Mouse (Mus musculus) limb, embryonic 15.5 days (tissue): ENCODE measurements around the gene Tmie. TPM values are rescaled to one million over a fixed set of nuclear protein-coding genes. Genes with fewer than 3 reads are reported as not detected.

ENCODE experiments used
- ATAC-seq: fragments of 200-750 bp; cut with Nextera tagmentation; 2 replicates; pipeline ENCODE4 v1.8.0; 2017; ENCODE audit warnings: low read depth, moderate TSS enrichment; ENCODE audit not compliant: insufficient number of reproducible peaks, low FRiP score, low TSS enrichment
- H3K27ac ChIP-seq: fragments of 300-500 bp; sonication (generic); 2 replicates; pipeline ENCODE4 v1.5.1; 2015; ENCODE audit warnings: moderate library complexity, mild to moderate bottlenecking, inconsistent platforms
- H3K27me3 ChIP-seq: fragments of 300-500 bp; sonication (generic); 2 replicates; pipeline ENCODE4 v1.6.1; 2015; ENCODE audit warnings: inconsistent platforms
- H3K36me3 ChIP-seq: fragments of 300-500 bp; sonication (generic); 2 replicates; pipeline ENCODE4 v1.6.1; 2015; ENCODE audit warnings: inconsistent platforms
- H3K4me1 ChIP-seq: fragments of 300-500 bp; sonication (generic); 2 replicates; pipeline ENCODE4 v1.6.1; 2015; ENCODE audit warnings: inconsistent platforms
- H3K4me2 ChIP-seq: fragments of 300-500 bp; sonication (generic); 2 replicates; pipeline ENCODE4 v1.6.1; 2015; ENCODE audit warnings: mild to moderate bottlenecking, inconsistent platforms
- H3K4me3 ChIP-seq: fragments of 300-500 bp; sonication (generic); 2 replicates; pipeline ENCODE4 v1.5.1; 2015; ENCODE audit warnings: mild to moderate bottlenecking, inconsistent platforms
- H3K9ac ChIP-seq: fragments of 300-500 bp; sonication (generic); 2 replicates; pipeline ENCODE4 v1.6.1; 2015; ENCODE audit warnings: inconsistent platforms
- H3K9me3 ChIP-seq: fragments of 300-500 bp; sonication (generic); 2 replicates; pipeline ENCODE4 v1.6.1; 2016; ENCODE audit warnings: inconsistent platforms
- WGBS: fragments of 180-500 bp; shearing (Covaris S2); methylation state at CpG from one replicate; pipeline ENCODE4 v1.1.7; 2015; 5-methylcytosine and 5-hydroxymethylcytosine counted together
- polyA plus RNA-seq: library from polyadenylated mRNA; unstranded; fragments of >200 nt; fragmentation: Nextera tagmentation; extraction: Ambion mirVana; gene quantifications from 2 replicates; pipeline ENCODE4 v1.2.1, GENCODE M21; 2015

Tmie gene
- polyA plus RNA-seq, 1 experiment from 2014 or later = 0.93 TPM

DNA sequence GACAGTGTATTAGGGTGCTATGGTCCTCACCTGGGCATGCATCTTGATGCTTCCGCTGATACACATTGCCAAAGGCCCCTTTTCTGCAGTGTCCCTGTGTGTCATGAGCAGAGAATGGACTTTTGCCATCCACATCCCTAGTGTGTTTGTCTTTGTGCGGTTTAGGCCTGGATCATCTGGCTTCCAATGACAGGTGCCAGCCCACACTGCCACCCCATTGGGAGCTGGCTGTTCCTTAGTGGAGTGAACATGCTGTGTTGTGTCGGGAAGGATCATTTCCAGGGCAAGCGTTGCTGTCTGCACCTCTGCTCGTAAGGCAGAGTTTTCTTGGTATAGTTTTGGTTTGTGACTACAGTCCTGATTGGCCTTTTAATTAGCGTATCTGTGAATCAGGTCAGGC is 21.3 kb upstream of the Tmie start:
- no peak overlapping the region for H3K4me3 ChIP-seq

GRCm38 (mm10) chr9:110899451-110900008 is 19.6 kb upstream of the Tmie start:
- WGBS = 52% methylated on average over 10 of the region's 10 CpGs

More for the DNA sequence above, 21.3 kb upstream of the Tmie start:
- no peaks in the 10 kb centered on the region for H3K9me3 ChIP-seq
- no peak overlapping the region for H3K4me2 ChIP-seq
- ATAC-seq = no peak
- no peak overlapping the region for H3K9ac ChIP-seq
- H3K27ac ChIP-seq = no peak overlapping the region
- no peaks in the 10 kb centered on the region for H3K27me3 ChIP-seq
- 83% methylated on average over 6 of the region's 6 CpGs for WGBS
- H3K36me3 ChIP-seq = no peaks in the 10 kb centered on the region
- peaks cover 5% of the 10 kb centered on the region; the same call in 1 of the 2 replicates for H3K4me1 ChIP-seq

GRCm38 (mm10) chr9:110896595-110896994 is 16.7 kb upstream of the Tmie start:
- Histone ChIP-seq H3K27ac (no peak overlapping the region), H3K4me1 (peaks cover 11% of the 10 kb centered on the region), H3K4me3 (no peak overlapping the region), H3K4me2 (peak overlapping the region; percentile 15), H3K9me3 (no peaks in the 10 kb centered on the region), H3K27me3 (0 out of 2 replicates have a peak, but pooled peaks cover 4% of the 10 kb centered on the region), H3K36me3 (no peaks in the 10 kb centered on the region), H3K9ac (no peak overlapping the region)
- ATAC-seq = no peak
- WGBS = 10% methylated on average over 6 of the region's 6 CpGs

More at GRCm38 (mm10) chr9:110899451-110900008, 19.6 kb upstream of the Tmie start:
- Histone ChIP-seq H3K4me3 (no peak overlapping the region), H3K4me2 (no peak overlapping the region), H3K9me3 (no peaks in the 10 kb centered on the region), H3K27me3 (no peaks in the 10 kb centered on the region), H3K4me1 (peaks cover 11% of the 10 kb centered on the region), H3K36me3 (no peaks in the 10 kb centered on the region), H3K27ac (no peak overlapping the region), H3K9ac (no peak overlapping the region)
- ATAC-seq = no peak

DNA sequence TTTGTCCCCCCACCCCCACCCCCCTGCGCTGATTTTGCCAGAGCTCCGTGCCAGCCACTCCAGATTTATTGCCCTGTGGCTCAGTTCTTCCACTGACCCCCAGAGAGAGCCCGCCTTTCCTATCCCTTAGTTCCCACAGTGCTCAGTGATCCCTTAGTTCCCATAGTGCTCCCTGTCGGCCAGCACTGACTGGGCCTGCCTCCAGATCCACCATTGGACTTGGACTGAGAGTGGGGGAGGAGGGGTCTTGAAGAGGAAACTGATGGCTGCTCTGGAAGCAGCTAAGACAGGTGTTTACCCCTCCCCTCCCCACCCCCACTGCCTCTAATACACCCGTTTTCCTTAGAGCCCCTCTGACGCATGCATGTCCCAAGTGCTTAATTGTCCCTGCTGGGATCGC is 16.1 kb upstream of the Tmie start:
- Histone ChIP-seq H3K36me3 (no peaks in the 10 kb centered on the region), H3K27ac (no peak overlapping the region), H3K4me1 (peaks cover 11% of the 10 kb centered on the region), H3K27me3 (0 out of 2 replicates have a peak, but pooled peaks cover 4% of the 10 kb centered on the region), H3K4me2 (peak overlapping the region; percentile 15; the same call in 1 of the 2 replicates), H3K9me3 (no peaks in the 10 kb centered on the region), H3K9ac (no peak overlapping the region), H3K4me3 (no peak overlapping the region)
- 10% methylated on average over 7 of the region's 7 CpGs for WGBS
- no peak for ATAC-seq

DNA sequence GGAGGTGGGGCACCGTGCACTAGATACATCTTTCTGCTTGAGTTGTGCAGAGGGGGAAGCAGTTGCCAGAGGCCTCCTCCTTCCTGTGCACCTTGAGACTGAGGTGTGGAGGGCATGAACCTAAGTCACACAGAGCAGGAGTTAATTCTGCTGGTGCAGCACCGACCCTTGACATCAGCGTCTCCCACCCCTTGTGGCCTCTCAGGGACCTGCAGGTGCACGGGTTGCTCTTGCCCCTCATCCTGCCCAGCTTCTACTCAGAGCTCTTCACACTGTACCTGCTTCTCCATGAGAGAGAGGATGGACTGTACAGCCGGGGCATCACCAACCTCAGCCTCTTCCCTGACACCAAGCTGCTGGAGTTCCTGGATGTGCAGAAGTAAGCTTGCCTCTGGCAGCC is 15.6 kb upstream of the Tmie start:
- H3K4me1 ChIP-seq = peaks cover 11% of the 10 kb centered on the region
- H3K36me3 ChIP-seq = no peaks in the 10 kb centered on the region
- ATAC-seq = no peak
- no peak overlapping the region for H3K27ac ChIP-seq
- WGBS = 46% methylated on average over 5 of the region's 5 CpGs
- no peak overlapping the region for H3K9ac ChIP-seq
- no peaks in the 10 kb centered on the region for H3K9me3 ChIP-seq
- H3K4me3 ChIP-seq = no peak overlapping the region
- H3K27me3 ChIP-seq = 0 out of 2 replicates have a peak, but pooled peaks cover 4% of the 10 kb centered on the region
- no peak overlapping the region for H3K4me2 ChIP-seq

DNA sequence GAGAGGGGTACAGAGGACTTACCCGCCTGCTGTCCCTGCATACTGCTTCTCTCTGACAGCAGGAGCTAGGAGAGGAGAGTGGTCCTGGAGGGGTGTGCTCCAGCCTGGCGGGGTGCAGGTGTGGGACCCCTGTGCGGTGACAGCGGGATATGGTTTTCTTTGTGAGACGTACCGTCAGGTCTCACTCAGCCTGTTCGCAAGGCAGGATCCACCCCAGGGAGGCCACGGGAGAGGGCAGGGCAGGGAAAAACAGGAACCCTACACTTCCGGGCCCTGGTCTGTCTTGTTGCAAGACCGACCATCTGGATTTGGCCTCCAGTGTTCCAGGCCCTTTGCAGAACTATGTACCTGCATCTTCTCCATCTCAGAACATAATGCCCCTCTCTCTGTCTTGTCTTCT is 13.5 kb upstream of the Tmie start:
- Histone ChIP-seq H3K9me3 (no peaks in the 10 kb centered on the region), H3K4me1 (peaks cover 11% of the 10 kb centered on the region), H3K27ac (no peak overlapping the region), H3K4me3 (no peak overlapping the region), H3K4me2 (no peak overlapping the region), H3K36me3 (no peaks in the 10 kb centered on the region), H3K27me3 (0 out of 2 replicates have a peak, but pooled peaks cover 4% of the 10 kb centered on the region), H3K9ac (no peak overlapping the region)
- 67% methylated on average over 10 of the region's 10 CpGs for WGBS
- no peak for ATAC-seq

DNA sequence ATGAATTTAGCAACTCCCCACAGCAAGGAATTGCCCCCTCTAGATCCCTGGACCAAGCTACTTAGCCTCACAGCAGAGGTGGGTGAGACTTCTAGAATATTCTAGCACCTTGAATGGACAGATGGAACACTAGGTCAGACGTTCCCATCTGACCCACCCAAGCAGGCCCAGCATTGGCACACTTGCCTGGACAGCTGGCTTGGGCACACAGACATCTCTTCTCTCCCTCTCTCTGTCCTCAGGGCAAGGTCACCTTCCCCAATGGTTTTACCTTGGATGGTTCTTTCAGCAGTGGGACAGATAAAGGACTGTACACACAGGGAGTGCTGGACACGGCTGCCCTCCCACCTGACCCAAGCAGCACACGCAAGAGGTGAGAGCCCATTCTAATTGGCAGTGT is 12.6 kb upstream of the Tmie start:
- Histone ChIP-seq H3K27ac (no peak overlapping the region), H3K9me3 (no peaks in the 10 kb centered on the region), H3K4me3 (no peak overlapping the region), H3K4me2 (no peak overlapping the region), H3K36me3 (no peaks in the 10 kb centered on the region), H3K9ac (no peak overlapping the region), H3K27me3 (0 out of 2 replicates have a peak, but pooled peaks cover 4% of the 10 kb centered on the region), H3K4me1 (peaks cover 11% of the 10 kb centered on the region)
- ATAC-seq = no peak
- 87% methylated on average over 3 of the region's 3 CpGs for WGBS

- whole genome bisulfite sequencing = 78% methylated on average over 12 of the region's 12 CpGs
- Histone ChIP-seq H3K4me2 (no peak overlapping the region), H3K9ac (no peak overlapping the region), H3K4me3 (no peak overlapping the region), H3K4me1 (peaks cover 7% of the 10 kb centered on the region), H3K27ac (no peak overlapping the region), H3K36me3 (no peaks in the 10 kb centered on the region), H3K27me3 (0 out of 2 replicates have a peak, but pooled peaks cover 4% of the 10 kb centered on the region), H3K9me3 (no peaks in the 10 kb centered on the region)
- no peak for ATAC-seq
These were observed 11.3 kb upstream of the Tmie start for GRCm38 (mm10) chr9:110891077-110891828.

DNA sequence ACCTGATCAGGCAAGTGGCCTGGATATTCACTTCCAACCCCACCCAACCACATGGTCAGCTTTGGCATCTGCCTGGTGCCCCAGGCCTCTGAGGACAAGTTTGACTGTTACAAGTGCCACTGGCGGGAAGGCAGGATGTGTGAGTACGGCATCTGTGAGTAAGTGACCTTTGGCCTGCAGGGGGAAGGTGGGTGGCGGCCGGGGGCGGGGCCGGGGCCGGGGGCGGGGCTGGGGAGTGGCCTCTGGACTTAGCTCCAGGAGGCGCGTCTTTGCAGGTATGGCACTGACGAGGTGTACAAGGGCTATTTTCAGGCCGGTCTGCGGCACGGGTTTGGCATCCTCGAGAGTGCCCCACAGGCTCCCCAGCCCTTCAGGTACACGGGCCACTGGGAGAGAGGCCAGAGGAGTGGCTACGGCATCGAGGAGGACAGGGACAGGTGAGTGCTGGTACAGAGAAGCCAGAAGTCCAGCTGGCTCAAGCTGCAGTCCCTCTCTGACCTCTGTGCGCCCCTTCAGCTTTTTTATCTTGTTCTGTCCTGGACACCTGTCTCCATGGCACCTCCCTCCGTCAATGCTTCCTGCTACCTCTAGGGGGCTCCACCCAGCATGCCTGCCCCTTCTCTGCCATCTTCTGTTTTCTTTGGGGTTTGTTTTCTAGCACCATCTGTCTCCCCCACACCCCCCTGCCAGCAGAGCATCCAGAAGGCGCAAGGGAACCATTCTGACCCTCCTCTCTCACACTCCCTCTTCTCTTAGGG is 10.3 kb upstream of the Tmie start:
- H3K27ac ChIP-seq = no peak overlapping the region
- ATAC-seq = no peak
- H3K9me3 ChIP-seq = no peaks in the 10 kb centered on the region
- H3K4me3 ChIP-seq = no peak overlapping the region
- 12% methylated on average over 21 of the region's 21 CpGs for WGBS
- no peak overlapping the region for H3K9ac ChIP-seq
- H3K4me2 ChIP-seq = no peak overlapping the region
- no peaks in the 10 kb centered on the region for H3K4me1 ChIP-seq
- H3K36me3 ChIP-seq = no peaks in the 10 kb centered on the region
- H3K27me3 ChIP-seq = 0 out of 2 replicates have a peak, but pooled peaks cover 4% of the 10 kb centered on the region

DNA sequence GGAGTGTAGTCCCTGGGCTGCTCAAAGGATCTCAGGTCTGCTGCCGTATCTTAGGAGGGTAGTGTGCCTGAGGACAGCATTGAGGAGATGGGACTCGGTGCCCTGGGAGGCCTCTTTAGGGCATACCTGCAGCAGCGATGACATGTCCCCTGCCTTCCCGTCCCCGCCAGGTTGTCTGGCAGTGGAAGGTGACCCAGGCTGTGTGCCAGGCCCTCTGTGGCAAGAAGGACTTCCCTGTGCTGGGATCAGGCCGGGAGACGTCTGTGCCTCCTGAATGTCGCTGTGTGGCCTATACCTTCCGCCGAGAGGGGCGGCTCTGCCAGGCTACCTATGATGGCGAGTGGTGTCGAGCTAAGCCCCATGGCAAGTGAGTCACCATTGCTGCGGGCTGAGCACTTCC is 9.0 kb upstream of the Tmie start:
- WGBS = 84% methylated on average over 14 of the region's 14 CpGs
- H3K4me3 ChIP-seq = no peak overlapping the region
- H3K27ac ChIP-seq = no peak overlapping the region
- no peak overlapping the region for H3K9ac ChIP-seq
- no peaks in the 10 kb centered on the region for H3K36me3 ChIP-seq
- H3K9me3 ChIP-seq = no peaks in the 10 kb centered on the region
- no peaks in the 10 kb centered on the region for H3K27me3 ChIP-seq
- ATAC-seq = no peak
- H3K4me2 ChIP-seq = no peak overlapping the region
- no peaks in the 10 kb centered on the region for H3K4me1 ChIP-seq

DNA sequence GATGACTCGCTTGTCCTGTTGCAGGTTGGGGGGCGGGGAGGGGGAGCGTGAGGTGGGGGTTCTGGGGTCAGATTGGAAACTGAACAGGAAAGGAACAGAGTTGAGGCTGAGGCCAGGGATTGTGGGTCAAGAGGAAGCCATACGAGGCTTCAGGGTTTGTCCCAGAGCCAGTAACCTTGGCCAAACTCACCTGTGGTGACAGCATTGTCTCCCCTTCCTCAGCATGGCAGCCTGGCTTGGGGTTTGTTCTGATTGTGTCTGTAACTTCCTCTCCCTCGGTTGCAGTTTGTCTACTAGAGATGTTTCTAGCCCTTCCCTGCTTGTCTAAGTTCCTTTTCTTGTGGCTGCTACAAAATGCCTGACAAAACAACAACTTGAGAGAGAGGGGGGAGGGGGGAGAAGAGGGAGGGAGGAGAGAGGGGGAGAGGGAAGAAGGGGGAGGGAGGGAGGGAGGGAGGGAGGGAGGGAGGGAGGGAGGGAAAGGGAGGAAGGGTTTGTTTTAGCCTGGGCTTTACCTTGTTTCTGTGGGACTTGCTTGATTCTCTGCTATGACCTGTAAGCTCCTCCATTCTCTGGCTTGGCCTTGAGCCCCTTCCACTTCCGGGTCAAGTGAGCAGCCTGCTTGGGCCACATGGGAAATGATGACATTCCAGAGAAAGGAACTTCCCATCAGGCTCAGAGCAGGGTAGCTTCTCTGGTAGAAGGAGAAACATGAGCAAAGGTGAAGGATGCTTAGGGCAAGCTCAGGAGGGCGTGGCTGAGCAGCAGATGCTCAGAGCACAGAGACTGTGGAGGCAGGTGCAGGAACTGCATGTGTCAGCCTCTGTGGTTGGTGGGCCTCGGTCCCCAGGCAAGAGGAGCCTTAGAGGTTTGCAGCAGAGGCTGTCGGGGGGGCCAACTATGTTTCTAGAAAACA is 7.7 kb upstream of the Tmie start:
- no peak for ATAC-seq
- no peak overlapping the region for H3K4me3 ChIP-seq
- H3K4me2 ChIP-seq = no peak overlapping the region
- no peaks in the 10 kb centered on the region for H3K36me3 ChIP-seq
- no peaks in the 10 kb centered on the region for H3K27me3 ChIP-seq
- no peaks in the 10 kb centered on the region for H3K9me3 ChIP-seq
- no peaks in the 10 kb centered on the region for H3K4me1 ChIP-seq
- WGBS = 62% methylated on average over 9 of the region's 9 CpGs
- H3K9ac ChIP-seq = no peak overlapping the region
- H3K27ac ChIP-seq = no peak overlapping the region
